Mouse (Mus musculus) heart, adult 18-20 months (tissue): ENCODE data around the gene Th. TPM values are rescaled to one million over a fixed set of nuclear protein-coding genes. Genes with fewer than 3 reads are reported as not detected.

Experiments used
- DNase-seq, 2 experiments: peaks; one replicate each; pipeline ENCODE4 v3.0.0; 2021 to 2022; ENCODE audit warnings: mixed read lengths in 1 of 2
- total RNA-seq, 2 experiments: library from RNA; stranded (reverse); gene quantifications; 2 replicates each; pipeline ENCODE4 v1.2.3; 2021

Th gene
- total RNA-seq, 2 experiments from 2014 or later = not detected

- no peak for DNase-seq
Observed at GRCm38 (mm10) chr7:142901774-142902173, 29.2 kb downstream of the Th start.

GRCm38 (mm10) chr7:142899872-142900271 lies 31.1 kb downstream of the Th start:
- no peak for DNase-seq

GRCm38 (mm10) chr7:142897471-142897870 lies 33.5 kb downstream of the Th start:
- DNase-seq = no peak

- DNase-seq = no peak
Observed at GRCm38 (mm10) chr7:142895901-142896665, 34.8 kb downstream of the Th start.

GRCm38 (mm10) chr7:142895223-142895840 lies 35.6 kb downstream of the Th start:
- DNase-seq = no peak

GRCm38 (mm10) chr7:142894669-142895068 lies 36.3 kb downstream of the Th start:
- DNase-seq = peak; percentile 68 to 90

- no peak for DNase-seq
Observed at GRCm38 (mm10) chr7:142893721-142894639, 36.9 kb downstream of the Th start.

GRCm38 (mm10) chr7:142893296-142893695 lies 37.6 kb downstream of the Th start:
- DNase-seq = no peak

- DNase-seq = no peak
Observed at GRCm38 (mm10) chr7:142869419-142870163, 61.3 kb downstream of the Th start.

- peak; percentile 2 to 25 for DNase-seq
Observed at GRCm38 (mm10) chr7:142850681-142851080, 80.2 kb downstream of the Th start.

Other genes with a start within 250 kb of the Th start
- gene Ins2, start 187.7 kb downstream of the Th start, total RNA-seq = not detected
- gene Ascl2, start 38.1 kb upstream of the Th start, total RNA-seq = not detected
- 1 to 10 TPM in 1 of 2 experiments, under 1 TPM in 1; 0.69 to 2.6 TPM for gene Tspan32, start 73.9 kb upstream of the Th start, total RNA-seq
- 100 to 1,000 TPM; 410 to 413 TPM for gene Cd81, start 121.6 kb upstream of the Th start, total RNA-seq
- 10 to 100 TPM; 13.1 to 14.9 TPM for gene Tssc4, start 138.1 kb upstream of the Th start, total RNA-seq
- gene Trpm5, start 163.5 kb upstream of the Th start, total RNA-seq = under 1 TPM in 1 of 2 experiments, not detected in 1; 0.10 TPM
- 10 to 100 TPM; 33.8 to 36.4 TPM for gene Kcnq1, start 175.2 kb upstream of the Th start, total RNA-seq